Mouse (Mus musculus) spleen, postnatal 4 days (tissue): Measurements from ENCODE around the gene Mov10l1.

Experiments
- DNase-seq, 2 experiments: peaks; one replicate each; pipeline ENCODE4 v3.0.0; 2022; ENCODE audit warnings: low spot score in 2 of 2

Gene Mov10l1

DNA sequence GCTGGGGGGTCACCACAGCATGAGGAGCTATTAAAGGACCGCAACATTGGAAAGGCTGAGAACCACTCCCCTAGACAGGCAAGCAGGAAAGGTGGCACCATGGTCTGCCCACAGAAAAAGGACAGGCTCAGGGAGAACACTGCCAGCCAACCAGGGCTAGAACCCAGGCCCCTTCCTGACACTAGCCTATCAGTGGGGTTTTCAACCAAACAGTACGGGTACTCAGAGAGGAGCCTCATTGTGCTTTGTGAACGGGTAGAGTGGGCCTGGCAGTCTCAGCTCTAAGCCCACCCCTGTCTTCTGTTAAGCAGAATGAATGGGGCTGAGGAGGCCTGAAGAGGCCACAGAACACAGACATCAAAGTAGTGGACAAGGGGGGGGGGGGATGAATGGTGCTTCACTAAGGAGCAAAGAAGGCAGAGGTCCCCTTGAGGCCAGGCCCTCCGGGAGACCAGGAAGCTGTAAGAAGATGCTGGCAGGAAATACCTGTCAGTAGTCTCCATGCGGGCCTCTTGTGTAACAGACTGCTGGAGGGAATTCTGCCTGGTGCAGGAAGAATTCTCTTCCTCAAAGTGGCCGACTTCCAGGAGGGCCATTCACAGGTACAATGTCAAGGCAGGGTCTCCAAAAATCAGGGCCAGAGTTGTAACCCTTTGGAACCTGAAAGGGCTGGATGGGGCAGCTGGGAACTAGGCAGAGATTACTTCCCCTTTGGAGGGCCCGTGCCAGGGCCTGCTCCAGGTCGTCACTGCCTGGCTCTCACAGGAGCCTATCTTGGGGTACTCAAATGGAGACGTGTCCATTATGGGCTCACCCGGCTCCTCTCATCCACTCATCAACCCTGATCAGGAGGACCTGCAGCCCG is 92.1 kb downstream of the Mov10l1 start, which contains the start of gene Trabd:
TSS of gene Trabd (plus strand) at position 512 of the 865 bp plus-strand sequence.
- DNase-seq = peak in 1 of 2 experiments; percentile 69

DNA sequence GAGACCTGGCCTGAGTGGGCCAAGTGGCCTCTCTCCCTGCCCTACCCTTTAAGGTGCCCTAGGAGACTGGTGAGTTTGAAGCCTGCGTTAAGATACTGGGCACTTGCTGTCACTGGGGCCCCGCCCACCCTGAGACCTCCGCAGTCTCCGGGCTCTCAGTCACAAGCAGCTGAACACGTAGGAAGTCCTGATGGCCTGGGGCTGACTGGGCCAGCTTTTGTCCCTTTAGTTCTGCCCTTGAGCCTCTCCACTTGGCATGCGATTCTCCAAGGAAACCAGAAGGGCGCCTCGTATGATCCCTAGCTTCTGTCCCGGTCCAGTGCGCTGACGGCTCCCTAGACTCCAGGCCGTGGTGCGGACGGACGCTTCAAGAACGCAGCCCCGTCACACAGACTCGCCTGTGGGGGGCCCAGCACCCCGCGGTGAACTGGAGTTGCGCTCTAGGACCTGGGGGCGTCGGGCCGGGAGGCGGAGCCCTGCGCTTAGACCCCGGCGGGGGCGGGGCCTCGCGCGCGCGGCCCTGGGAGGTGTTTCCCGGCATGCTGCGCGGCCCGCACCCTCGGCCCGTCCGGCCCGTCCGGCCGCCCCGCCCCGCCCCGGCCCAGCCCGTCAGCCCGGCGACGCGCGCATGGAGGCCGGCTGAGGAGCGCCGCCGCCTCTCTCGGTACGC is 92.9 kb downstream of the Mov10l1 start:
- DNase-seq = peak; percentile 83 to 91

DNA sequence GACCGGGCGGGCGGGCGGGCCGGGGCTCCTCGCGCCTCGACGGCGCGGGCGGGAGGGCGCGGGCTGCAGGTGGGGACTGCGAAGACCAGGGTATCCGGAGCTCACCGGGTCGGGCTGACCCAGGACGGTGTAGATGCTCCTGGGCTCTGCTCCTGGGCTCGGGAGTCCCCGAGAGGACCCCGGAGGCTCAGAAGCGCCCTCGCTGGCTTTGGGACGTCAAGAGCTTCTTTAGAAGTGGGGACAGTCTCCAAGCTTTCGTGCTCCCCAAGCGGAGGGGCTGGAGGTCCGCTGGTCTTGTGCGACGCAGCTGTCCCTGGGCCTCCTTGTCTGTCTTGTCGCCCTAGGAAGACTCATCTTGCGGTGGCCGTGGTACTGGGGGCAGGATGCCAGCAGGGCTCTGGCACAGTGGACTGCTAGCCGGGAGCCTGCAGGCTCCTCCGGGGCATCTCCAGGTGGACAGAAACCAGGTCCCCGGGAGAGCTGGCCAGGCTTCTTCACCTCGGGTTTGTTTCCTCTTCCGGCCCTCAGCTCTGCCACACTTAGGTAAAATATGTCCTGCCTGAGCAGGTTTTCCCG is 93.5 kb downstream of the Mov10l1 start:
- peak in 1 of 2 experiments; percentile 77 for DNase-seq

DNA sequence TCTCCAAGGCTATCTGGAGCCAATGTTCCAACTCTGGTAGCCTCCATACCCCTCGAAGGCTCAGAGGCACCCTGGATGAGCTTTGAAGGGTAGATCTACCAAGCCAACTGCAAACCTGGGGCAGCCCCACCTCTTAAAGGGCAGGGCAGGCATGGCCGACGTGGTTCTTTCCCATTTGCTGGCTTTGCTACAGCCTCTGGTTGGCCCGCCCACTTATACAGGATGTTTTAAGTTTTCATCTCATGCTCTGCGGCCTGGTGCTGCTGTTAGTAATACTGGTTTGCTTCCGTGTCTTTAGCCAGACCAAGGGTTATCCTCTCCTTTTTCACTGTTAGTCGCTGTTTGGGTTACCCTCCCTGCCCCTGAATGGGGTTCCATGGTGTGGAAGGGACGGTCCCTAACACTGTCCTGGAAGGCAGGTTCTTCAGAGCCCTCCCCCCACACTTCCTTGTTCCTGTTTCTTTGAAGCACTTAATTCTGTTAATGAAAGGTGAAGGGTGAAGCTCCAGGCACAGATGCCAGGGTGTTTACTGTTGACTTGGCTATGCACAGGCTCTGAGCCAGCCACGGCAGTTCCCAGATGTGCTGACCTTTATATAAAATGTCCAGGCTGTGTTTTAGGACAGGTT is 95.6 kb downstream of the Mov10l1 start:
- peak; percentile 69 to 81 for DNase-seq

DNA sequence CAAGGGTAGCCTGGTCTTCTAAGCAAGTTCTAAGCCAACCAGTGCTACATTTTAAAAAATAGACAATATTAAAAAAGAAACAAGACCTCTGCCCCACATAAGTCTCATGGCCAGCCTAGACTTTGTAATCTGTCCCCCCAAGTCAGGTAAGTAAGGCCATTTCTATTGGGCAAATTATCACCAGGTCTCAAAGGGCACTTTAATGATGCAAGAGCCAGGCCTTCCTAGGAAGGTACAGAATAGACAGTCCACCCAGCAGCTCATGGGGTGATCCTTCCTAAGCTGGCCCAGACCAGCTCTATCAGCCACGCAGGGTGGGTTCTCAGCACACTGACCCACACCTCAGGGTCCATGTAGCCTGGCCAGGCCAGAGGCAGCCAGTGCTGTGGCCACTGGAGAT is 101.2 kb downstream of the Mov10l1 start:
- DNase-seq = no peak

DNA sequence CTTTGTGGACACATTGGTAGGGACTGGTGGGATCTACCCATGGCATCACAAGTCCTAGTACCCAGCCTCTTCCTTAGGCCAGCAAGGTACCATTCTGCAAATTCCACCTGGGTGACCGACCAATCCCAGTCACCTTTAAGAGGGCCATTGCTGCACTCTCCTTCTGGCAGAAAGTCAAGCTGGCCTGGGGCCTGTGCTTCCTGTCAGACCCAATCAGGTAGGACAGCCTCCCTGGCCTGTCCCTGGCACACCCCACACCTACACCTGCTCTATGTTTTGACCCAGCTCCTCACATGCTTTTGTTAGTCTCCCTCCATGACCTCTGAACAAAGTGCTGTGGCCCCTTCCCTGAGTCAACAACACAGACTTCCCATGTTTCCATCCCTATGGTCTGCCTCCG is 102.1 kb downstream of the Mov10l1 start:
- DNase-seq = no peak

DNA sequence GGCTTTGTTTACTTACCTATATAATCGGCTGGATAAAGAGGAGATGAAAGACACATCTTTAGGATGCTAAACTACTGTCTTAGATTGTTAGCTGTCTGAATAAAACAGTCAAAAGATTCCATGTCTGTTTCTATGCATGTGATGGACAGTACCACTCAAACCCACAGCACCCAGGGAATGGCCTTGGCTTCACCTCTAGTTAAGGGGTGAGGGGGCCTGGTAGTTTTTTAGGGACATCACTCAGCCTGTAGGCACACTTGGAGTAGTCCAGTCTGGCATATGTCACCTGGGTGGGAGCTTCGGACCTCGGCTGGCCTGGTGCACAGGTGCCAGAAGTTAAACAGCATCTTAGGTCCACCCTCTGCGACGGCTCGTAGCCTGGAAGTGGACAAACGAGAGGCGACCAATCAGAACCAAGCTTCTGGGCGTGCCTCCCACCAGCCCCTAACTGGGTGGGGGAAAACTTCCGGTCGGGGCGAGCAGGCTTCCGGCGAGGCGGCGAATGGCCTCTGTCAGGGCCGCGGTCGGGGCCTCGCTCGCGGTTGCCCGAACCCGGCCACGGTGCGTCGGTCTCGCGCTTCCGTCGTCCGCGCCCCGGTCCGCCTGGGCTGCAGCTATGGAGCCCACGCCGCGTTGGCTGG is 106.0 kb downstream of the Mov10l1 start, which contains the start of gene Selenoo:
TSS of gene Selenoo (plus strand) at position 478 of the 641 bp plus-strand sequence.
- peak; percentile 86 to 91 for DNase-seq

DNA sequence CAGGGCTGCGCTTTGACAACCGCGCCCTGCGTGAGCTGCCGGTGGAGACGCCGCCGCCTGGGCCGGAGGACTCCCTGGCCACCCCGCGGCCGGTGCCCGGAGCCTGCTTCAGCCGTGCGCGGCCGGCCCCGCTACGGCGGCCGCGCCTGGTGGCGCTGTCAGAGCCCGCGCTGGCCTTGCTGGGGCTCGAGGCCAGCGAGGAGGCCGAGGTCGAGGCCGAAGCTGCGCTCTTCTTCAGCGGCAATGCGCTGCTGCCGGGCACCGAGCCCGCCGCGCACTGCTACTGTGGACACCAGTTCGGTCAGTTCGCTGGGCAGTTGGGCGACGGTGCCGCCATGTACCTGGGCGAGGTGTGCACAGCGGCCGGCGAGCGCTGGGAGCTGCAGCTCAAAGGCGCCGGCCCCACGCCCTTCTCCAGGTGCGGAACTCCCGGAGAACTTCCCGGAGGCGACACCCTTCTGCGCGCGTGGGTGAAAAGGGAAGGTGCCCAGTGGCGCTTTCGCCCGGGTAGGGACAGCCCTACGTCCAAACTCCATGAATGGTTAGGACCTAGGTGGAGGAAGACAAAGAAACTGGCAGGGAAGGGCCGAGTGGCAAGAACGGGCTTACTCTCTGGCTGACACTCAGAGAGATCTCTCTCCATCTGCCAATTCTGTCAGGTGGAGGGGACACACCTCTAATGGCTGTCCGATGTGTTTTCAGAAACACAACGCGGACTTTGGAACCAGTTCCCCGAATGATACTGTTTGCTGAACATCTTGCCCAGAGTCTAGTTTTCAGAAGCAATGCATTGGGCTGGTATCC is 106.7 kb downstream of the Mov10l1 start:
- peak; percentile 24 to 73 for DNase-seq

DNA sequence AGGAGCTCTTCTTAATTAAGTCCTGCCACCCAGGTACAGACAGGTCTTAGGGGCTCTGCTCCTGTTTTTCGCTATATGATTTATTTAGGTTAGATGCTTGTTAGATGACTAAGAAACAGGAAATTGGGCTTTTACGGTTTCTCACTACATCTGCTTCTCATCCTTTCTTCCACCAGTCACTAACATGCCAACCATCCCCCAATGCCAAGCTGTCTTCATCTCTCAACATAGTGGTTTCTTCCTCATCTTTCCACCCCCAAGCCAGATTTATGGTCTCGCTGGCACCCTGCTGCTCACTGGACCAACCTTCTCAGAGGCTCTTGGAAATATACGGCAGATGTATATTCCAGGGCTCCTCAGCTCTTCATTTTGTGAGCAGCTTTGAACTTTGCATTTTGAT is 108.0 kb downstream of the Mov10l1 start:
- no peak for DNase-seq

DNA sequence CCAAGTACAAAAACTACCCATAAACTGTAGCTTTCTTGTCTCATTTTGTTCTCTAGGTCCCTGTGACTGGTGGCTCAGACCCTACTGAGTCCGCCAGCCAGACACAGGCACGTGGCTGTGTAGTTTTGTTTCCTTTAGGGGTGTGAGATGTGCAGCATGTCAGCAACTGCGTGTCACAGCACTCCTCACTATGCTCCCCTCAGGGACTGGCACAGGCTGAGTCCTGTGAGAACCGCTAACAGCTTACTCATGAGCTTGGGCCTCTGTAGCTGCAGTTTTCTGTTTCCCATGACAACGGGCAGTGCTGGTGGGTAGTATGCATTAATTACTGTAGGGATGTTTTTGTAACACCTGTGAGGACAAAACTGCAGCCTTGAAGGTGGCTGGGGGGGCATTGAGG is 109.5 kb downstream of the Mov10l1 start:
- DNase-seq = no peak

DNA sequence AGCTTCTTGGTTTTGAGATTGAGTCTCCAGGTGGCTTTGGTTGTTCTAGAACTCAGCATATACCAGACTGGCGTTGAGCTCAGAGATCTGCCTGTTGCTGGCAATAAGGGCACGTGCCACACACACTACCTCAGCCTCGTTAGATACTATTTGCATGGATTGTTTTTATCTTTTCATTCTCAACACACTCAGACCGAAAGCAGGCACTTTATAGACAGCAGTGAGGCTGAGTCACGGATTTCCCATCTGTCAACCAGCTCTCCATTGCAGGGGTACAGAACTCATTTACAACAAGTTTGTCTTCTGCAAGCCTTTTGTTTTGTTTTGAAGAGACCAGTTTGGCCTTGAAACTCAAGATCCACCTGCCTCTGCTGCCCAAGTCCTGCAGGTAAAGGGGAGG is 114.7 kb downstream of the Mov10l1 start:
- DNase-seq = no peak

DNA sequence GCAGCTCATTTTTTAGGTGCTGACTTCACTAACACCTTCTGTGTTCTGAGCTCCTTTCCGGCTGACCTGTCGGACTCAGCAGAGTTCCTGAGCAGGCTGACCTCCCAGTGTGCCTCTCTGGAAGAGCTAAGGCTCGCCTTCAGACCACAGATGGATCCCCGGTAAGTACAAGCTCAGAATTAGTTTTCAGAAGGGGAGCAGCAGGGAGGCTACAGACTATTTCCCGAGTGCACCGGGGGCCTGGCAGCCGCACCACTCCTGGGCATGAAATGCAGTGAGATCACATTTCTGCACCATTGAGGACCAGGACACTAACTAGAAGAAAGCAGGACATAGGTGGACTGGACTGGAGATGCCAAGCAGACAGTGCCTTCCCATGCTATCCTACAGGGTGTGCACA is 115.9 kb downstream of the Mov10l1 start:
- no peak for DNase-seq

DNA sequence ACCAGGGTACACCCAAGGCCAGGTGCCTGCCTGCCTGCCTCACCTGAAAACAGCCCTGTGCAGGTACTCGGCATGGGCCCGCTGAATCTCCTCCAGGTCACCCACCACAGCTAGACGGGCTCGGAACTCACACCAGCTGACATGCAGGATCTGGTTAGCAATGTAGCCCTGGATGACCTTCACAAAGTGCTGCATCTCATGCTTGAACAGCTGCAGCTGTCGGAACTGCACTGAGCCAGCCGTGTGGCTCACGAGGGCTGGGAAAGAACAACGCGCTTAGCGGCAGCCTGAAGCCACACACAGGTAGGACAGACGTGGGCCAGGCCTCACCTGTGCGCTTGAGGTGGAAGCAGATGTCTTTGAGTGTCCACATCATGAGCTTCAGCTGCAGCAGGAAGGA is 118.1 kb downstream of the Mov10l1 start:
- DNase-seq = no peak

DNA sequence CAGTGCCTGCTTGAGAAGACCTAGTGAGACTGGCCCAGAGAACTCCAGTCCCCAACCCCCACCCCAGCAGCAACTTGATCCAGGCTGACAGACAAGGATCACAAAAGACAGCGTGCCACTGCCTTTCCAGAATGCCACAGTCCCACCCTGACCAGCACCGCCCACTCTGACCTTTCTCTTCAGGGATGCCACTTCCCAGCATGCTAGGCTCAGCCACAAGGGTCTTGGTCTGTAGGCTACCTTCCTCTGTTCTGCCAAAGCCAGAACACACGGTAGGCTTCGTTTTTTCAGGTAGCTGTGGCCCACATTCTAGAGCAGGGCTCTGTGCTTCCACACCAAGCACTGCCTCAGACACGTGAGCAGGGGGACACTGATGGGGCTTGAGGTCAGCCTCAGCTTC is 119.9 kb downstream of the Mov10l1 start:
- no peak for DNase-seq

DNA sequence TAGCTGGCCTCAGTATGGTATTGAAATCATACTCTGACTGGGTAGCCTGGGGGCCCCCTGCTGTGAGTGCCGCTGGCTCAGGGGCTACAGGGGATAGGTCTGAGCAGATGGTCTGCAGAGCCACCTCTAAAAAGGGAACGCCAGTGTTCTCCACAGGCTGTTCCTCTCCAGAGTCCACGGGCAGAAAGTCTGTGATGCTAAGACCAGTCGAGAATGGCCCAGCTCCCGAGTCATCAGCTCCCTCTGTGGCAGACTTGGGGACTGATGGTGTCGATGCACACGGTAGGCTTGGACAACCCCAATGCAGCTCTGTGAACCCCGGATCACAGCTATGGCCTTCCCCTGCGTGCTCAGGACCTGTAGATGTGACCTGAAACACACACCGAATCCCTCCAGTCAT is 121.2 kb downstream of the Mov10l1 start:
- no peak for DNase-seq

DNA sequence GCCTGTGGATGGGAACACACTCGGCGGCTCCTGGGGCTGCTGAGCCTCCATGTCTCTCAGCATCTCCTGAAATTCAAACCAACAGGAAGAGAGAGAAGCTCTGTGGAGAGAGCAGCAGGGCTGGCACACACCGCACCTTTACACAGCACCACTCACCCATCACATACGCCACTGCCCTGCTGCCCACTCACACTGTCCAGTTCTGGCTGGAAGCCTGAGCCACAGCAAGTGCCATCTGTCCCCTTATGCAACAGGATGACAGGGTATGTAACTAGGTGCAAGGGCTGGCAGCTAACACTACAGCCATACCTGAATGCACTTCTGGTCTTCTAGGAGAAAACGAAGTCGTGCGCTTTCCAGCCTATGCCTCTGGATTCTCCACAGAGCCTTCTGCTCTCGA is 121.7 kb downstream of the Mov10l1 start:
- no peak for DNase-seq
